11 mouse cellular contexts compared by ENCODE assay signal in the genomic region with DNA sequence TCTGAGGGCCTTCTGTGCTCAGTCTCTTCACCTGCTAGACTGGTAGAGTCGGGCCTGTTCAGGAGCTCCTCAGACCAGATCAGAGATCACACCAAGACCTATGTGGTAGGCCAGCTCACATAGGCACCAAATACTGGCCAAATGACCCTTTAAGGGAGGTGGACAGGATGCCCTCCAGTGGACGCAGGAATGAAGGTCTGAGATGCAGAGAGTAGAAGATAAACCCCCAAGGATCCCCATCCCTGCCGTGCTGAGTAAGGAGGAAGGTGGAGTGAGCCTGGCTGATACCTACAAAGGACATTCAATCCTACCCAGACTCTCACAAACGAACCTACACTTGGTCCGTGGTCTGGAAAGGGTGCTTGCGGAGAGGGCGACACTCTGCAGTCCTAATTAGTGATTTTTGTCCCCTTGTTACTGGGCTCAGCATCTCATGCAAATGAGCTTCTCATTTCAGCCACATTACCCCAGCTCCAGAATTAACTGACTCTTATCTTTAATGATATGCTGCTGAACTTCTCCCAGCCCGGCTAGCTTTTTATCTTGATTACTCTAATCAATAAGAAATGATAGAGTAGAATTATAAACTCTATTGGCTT. TPM values are rescaled to one million over a fixed set of nuclear protein-coding genes. Genes with fewer than 3 reads are reported as not detected.
DNase-seq lines count a peak whose midpoint lies in the region; ATAC-seq lines count a peak whose summit lies in the region.
"Had no signal": no experiment of that assay in that cellular context is flagged by ENCODE, and none has a peak within 500 bp of the region (broad histone marks: within the 10 kb centered on the region; RNA-seq: fewer than 3 reads in every experiment).

No protein-coding gene starts in this region.

- H3K4me3 ChIP-seq in intestine, embryonic 15.5 days (replicated peaks), result no peak overlapping the region; the same call in 1 of the 2 replicates
- no peak overlapping the region for H3K4me3 ChIP-seq in intestine, embryonic 16.5 days (ENCODE audit: low read length)
- H3K4me3 ChIP-seq in embryonic facial prominence, embryonic 13.5 days, result 0 out of 2 replicates have a peak overlapping the region, but pooled peaks have one; percentile 25
- peak overlapping the region; percentile 27; the same call in 1 of the 2 replicates for H3K4me3 ChIP-seq in limb, embryonic 12.5 days (replicated peaks)

- no peaks in the 10 kb centered on the region for H3K36me3 ChIP-seq in intestine, embryonic 15.5 days
- H3K36me3 ChIP-seq in intestine, embryonic 16.5 days (ENCODE audit: control insufficient read depth, insufficient read depth, low read length), result no peaks in the 10 kb centered on the region
- no peaks in the 10 kb centered on the region for H3K36me3 ChIP-seq in embryonic facial prominence, embryonic 13.5 days
- H3K36me3 ChIP-seq in limb, embryonic 12.5 days, result no peaks in the 10 kb centered on the region

- ATAC-seq in intestine, embryonic 15.5 days, result no peak
- ATAC-seq in intestine, embryonic 16.5 days, result no peak
- ATAC-seq in embryonic facial prominence, embryonic 13.5 days (ENCODE audit: insufficient number of reproducible peaks, insufficient read depth, low FRiP score, low TSS enrichment, low read depth), result no peak
- ATAC-seq in limb, embryonic 12.5 days (ENCODE audit: insufficient number of reproducible peaks, insufficient read depth, low FRiP score, low TSS enrichment, low read depth), result no peak
- ATAC-seq in monocyte, adult 5-6 weeks (replicated peaks; ENCODE audit: insufficient number of reproducible peaks, low FRiP score, low TSS enrichment, poor library complexity, severe bottlenecking), result no peak

- H3K4me1 ChIP-seq in intestine, embryonic 15.5 days (replicated peaks), result peaks cover 17% of the 10 kb centered on the region
- H3K4me1 ChIP-seq in intestine, embryonic 16.5 days (ENCODE audit: control insufficient read depth, insufficient read depth, low read length), result peaks cover 29% of the 10 kb centered on the region
- H3K4me1 ChIP-seq in embryonic facial prominence, embryonic 13.5 days, result peaks cover 40% of the 10 kb centered on the region
- H3K4me1 ChIP-seq in limb, embryonic 12.5 days (replicated peaks), result peaks cover 28% of the 10 kb centered on the region

- no peaks in the 10 kb centered on the region for H3K9me3 ChIP-seq in intestine, embryonic 15.5 days
- no peaks in the 10 kb centered on the region for H3K9me3 ChIP-seq in intestine, embryonic 16.5 days (ENCODE audit: control insufficient read depth, low read length)
- no peaks in the 10 kb centered on the region for H3K9me3 ChIP-seq in embryonic facial prominence, embryonic 13.5 days
- no peaks in the 10 kb centered on the region for H3K9me3 ChIP-seq in limb, embryonic 12.5 days

- peak; percentile 72 for DNase-seq in Muller cell, postnatal 12 days (ENCODE audit: inconsistent ontology term)
- no peak for DNase-seq in T-cell, adult 2 months (ENCODE audit: low spot score)
- no peak for DNase-seq in right cerebral cortex, postnatal 36 days (ENCODE audit: low spot score in 2 of 2)

- no peak overlapping the region for H3K9ac ChIP-seq in intestine, embryonic 15.5 days
- no peak overlapping the region for H3K9ac ChIP-seq in intestine, embryonic 16.5 days (ENCODE audit: low read depth, low read length)
- no peak overlapping the region for H3K9ac ChIP-seq in embryonic facial prominence, embryonic 13.5 days
- H3K9ac ChIP-seq in limb, embryonic 12.5 days (replicated peaks), result no peak overlapping the region

- no peak overlapping the region for H3K27ac ChIP-seq in intestine, embryonic 15.5 days
- no peak overlapping the region for H3K27ac ChIP-seq in intestine, embryonic 16.5 days (ENCODE audit: low read length)
- no peak overlapping the region for H3K27ac ChIP-seq in embryonic facial prominence, embryonic 13.5 days
- no peak overlapping the region for H3K27ac ChIP-seq in limb, embryonic 12.5 days

- WGBS in intestine, embryonic 15.5 days, result 3% methylated on average over 8 of the region's 8 CpGs
- 2% methylated on average over 8 of the region's 8 CpGs for WGBS in intestine, embryonic 16.5 days
- WGBS in embryonic facial prominence, embryonic 13.5 days, result 1% methylated on average over 8 of the region's 8 CpGs
- 3% methylated on average over 8 of the region's 8 CpGs for WGBS in limb, embryonic 12.5 days

- 0 out of 2 replicates have a peak overlapping the region, but pooled peaks have one; percentile 73 for H3K4me2 ChIP-seq in intestine, embryonic 15.5 days (replicated peaks)
- H3K4me2 ChIP-seq in intestine, embryonic 16.5 days (ENCODE audit: low read depth, low read length), result no peak overlapping the region
- H3K4me2 ChIP-seq in embryonic facial prominence, embryonic 13.5 days, result no peak overlapping the region; the same call in 1 of the 2 replicates
- no peak overlapping the region for H3K4me2 ChIP-seq in limb, embryonic 12.5 days

- H3K27me3 ChIP-seq in intestine, embryonic 15.5 days (replicated peaks), result peaks cover 79% of the 10 kb centered on the region
- peaks cover 64% of the 10 kb centered on the region for H3K27me3 ChIP-seq in intestine, embryonic 16.5 days (replicated peaks; ENCODE audit: control insufficient read depth, insufficient read depth, low read length)
- H3K27me3 ChIP-seq in embryonic facial prominence, embryonic 13.5 days, result peaks cover 97% of the 10 kb centered on the region
- peaks cover 97% of the 10 kb centered on the region for H3K27me3 ChIP-seq in limb, embryonic 12.5 days
- H3K27me3 ChIP-seq: CH12.LX had no signal

RNA-seq across cellular contexts. Expression of a gene that starts 50.6 kb away (rescaled TPM):
- polyA plus RNA-seq in intestine, embryonic 15.5 days (2015; fragmentation: Nextera tagmentation; extraction: Ambion mirVana), result 14.5 and 16.3 TPM in 2 replicates
- polyA plus RNA-seq in intestine, embryonic 16.5 days (2015; fragmentation: Nextera tagmentation; extraction: Ambion mirVana), result 17.0 and 19.4 TPM in 2 replicates
- polyA plus RNA-seq in embryonic facial prominence, embryonic 13.5 days (2015; fragmentation: Nextera tagmentation; extraction: Ambion mirVana), result 10.8 and 12.5 TPM in 2 replicates
- polyA plus RNA-seq in limb, embryonic 12.5 days (2016; fragmentation: Nextera tagmentation; extraction: Ambion mirVana), result 9.0 and 9.1 TPM in 2 replicates
- total RNA-seq in monocyte, adult 5-6 weeks (2017), result 73.5 to 79.9 TPM (median 79.6 TPM) in 3 replicates

RNA-seq across cellular contexts. Expression of a gene that starts 50.8 kb away (rescaled TPM):
- 0.05 TPM in 1 of 2 replicates, not detected in the other for polyA plus RNA-seq in intestine, embryonic 15.5 days (2015; fragmentation: Nextera tagmentation; extraction: Ambion mirVana)
- not detected in 2 replicates for polyA plus RNA-seq in intestine, embryonic 16.5 days (2015; fragmentation: Nextera tagmentation; extraction: Ambion mirVana)
- polyA plus RNA-seq in embryonic facial prominence, embryonic 13.5 days (2015; fragmentation: Nextera tagmentation; extraction: Ambion mirVana), result 1.3 and 2.3 TPM in 2 replicates
- not detected in 2 replicates for polyA plus RNA-seq in limb, embryonic 12.5 days (2016; fragmentation: Nextera tagmentation; extraction: Ambion mirVana)
- total RNA-seq in monocyte, adult 5-6 weeks (2017), result not detected in 3 replicates
- total RNA-seq: CH12.LX; gastrocnemius, adult 8-10 months; neutrophil, adult 5-6 weeks had no signal

Comparison
In these comparisons a context has a peak if more than half of its experiments do, and no peak if none do; other contexts are left out.
1. H3K4me3 ChIP-seq: peak in embryonic facial prominence, embryonic 13.5 days (single experiment) and limb, embryonic 12.5 days (single experiment); none in intestine, embryonic 15.5 days (single experiment) and intestine, embryonic 16.5 days (single experiment).